Mouse (Mus musculus): ENCODE measurements around the gene Cpeb1.

Cpeb1 gene

DNA sequence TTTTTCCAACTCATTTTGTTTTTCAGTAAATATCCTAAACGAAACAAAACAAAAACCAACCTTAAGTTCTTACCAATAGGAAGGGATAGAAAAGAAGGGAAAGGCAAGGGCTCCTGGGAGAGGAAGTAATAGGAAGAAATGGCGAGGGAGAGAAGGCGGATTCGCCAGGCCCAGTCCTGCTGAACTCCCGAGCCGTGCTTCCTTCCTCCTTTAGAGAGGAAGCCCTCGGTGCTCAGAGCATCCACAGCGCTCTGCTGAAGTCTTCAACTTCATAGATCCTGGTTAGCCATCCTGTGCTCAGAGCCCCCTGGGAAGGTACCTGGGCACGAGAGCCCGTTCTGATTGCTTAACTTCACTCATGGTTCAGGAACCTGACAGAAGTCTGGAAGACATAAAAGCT, 127.6 kb downstream of the Cpeb1 start:
- no peak for DNase-seq (ENCODE audit: low read depth)

DNA sequence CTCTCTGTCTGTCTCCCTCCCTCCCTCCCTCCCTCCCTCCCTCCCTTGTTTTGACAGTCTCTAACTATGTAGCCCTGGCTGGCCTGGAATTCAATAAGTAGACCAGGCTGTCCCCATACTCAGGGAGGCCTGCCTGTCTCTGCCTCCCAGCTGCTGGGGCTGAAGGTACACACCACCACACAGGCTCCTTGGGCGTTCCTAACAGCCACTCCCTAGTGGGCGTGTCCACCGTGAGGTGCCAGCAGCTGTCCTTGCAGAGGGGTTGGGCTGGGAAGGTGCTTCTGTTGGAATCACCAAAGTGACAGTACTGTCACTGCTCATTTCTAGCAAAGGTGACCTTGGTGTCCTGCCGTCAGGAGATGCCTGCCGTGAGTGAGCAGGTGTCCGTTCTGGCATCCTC, 128.4 kb downstream of the Cpeb1 start:
- no peak for DNase-seq (ENCODE audit: low read depth)

GRCm38 (mm10) chr7:81326043-81326442, 129.2 kb downstream of the Cpeb1 start:
- DNase-seq (ENCODE audit: low read depth), result no peak

DNA sequence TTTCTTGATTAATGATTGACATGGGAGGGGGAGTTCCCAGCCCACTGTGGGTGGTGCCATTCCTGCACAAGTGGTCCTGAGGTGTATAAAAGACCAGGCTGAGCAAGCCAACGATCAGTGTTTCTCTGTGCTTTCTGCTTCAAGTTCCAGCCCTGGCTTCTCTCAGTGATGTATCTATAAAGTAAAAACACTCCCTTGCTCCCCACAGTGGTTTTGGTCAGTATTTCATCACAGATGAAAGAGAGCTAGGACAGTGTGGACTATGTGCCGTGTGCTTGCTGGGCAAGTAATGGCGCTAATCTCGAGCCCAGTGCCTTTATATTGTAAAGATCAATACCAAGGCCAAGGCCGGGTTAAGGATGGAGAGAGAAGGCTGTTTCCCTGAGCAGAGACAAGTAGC, 133.5 kb downstream of the Cpeb1 start:
- no peak for DNase-seq (ENCODE audit: low read depth)

- peak; percentile 79 for DNase-seq (ENCODE audit: low read depth)
Observed at GRCm38 (mm10) chr7:81319749-81320148, 135.5 kb downstream of the Cpeb1 start.

DNA sequence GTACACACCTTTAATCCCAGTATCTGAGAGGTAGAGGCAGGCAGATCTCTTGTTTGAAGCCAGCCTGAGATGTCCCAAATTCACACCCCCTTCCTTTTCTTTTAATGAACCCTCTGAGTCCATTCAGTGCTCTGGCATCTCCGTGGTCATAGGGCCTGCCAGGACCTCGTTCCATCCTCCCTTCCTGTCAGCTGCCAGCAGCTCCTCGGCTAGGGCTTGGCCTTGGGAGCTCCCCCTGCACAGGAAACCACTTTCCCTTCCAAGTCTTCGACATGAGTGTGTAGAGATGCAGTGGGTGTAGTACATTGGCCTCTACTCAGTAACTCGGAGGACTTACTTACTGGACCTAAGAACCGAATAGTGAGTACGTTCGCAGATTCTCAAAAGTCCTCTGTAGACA, 139.7 kb downstream of the Cpeb1 start:
- peak; percentile 70 for DNase-seq (ENCODE audit: low read depth)

DNA sequence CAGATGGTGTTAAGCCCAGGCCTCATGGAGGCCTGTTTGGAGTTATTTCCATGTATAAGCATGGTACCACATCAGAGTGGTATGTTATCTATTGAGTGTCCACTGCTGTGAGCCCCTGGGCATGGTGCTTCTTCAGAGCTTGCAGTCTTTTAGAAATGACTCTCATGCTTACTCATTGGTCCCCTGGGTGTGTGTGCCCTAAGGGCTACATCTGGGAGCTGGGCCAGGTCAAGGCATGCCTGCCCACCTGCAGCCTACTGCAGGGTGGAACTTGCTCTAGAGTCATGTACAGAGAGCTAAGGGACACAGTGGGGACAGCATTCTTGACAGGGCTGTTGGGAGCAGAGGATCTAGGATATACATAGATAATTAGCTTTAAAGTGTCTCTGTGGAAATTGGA, 143.7 kb downstream of the Cpeb1 start:
- DNase-seq (ENCODE audit: low read depth), result no peak

DNA sequence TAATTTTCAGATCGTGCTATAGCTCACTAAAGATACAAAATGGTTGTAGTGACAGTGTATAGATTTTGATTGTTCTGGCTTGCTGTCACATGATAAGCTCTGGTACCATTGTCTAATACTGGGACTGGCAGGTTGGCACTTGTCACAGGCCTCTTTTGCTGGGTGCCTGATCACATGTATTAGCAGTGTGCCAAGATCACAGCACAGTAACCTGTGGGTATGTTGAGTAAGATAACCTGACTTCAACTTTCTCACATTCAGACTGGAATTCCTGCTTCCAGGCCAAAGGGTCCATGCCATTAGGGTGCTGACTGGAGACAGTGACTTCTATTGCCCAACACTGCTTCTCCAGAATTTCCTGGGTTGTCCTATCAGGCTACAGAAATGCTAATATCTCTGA, 144.1 kb downstream of the Cpeb1 start:
- no peak for DNase-seq (ENCODE audit: low read depth)

DNA sequence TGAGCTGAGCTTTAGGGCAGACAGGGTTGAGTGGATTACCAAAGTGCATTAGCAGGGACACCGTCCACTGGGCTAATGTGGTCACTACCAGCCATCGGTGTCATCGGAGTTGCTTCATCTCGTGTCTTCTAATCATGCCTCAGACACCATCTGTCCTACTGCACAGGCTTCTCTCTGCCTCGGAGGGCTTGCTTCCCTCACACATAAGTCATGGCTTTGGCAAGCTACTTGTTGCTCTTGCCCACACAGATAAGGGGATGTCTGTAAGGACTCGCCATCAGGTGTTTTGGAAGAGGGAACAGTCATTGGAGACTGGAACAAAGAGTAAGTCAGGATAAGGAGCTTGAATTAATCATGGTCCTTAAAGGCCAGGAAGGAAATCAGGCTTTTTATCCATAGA, 146.0 kb downstream of the Cpeb1 start:
- no peak for DNase-seq (ENCODE audit: low read depth)

- no peak for DNase-seq (ENCODE audit: low read depth)
Observed at GRCm38 (mm10) chr7:81307735-81308134, 147.5 kb downstream of the Cpeb1 start.

- no peak for DNase-seq (ENCODE audit: low read depth)
Observed at GRCm38 (mm10) chr7:81304675-81305074, 150.6 kb downstream of the Cpeb1 start.

GRCm38 (mm10) chr7:81304100-81304499, 151.2 kb downstream of the Cpeb1 start:
- no peak for DNase-seq (ENCODE audit: low read depth)

- DNase-seq (ENCODE audit: low read depth), result no peak
Observed at GRCm38 (mm10) chr7:81303682-81304081, 151.6 kb downstream of the Cpeb1 start.

DNA sequence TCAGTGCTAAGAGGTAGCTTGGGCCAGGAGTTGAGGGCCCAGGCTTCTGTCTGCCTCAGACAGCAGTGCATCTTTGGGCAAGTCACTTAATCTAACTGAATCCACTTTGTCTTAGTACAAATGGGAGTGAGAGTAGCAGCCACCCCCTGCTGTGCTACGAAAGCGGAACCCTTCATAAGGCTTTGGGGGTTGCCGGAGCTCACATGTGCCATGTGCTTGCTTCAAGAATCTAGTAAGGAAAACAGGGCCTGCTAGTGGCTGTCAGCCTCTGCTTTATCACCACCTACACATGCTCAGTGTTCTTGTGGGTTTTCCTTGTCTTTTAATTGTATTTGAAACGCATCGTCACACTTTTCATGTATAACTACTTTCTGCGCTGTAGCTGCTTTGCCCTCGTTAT, 153.9 kb downstream of the Cpeb1 start:
- DNase-seq (ENCODE audit: low read depth), result no peak

GRCm38 (mm10) chr7:81298206-81298605, 157.1 kb downstream of the Cpeb1 start:
- DNase-seq (ENCODE audit: low read depth), result no peak
